Mouse (Mus musculus) hindbrain, embryonic 11.5 days (tissue): ENCODE results near the gene Cdk5r1. TPM values are rescaled to one million over a fixed set of nuclear protein-coding genes. Genes with fewer than 3 reads are reported as not detected.

ENCODE experiments used
- ATAC-seq: fragments of 200-750 bp; cut with Nextera tagmentation; 2 replicates; pipeline ENCODE4 v1.8.0; 2017; ENCODE audit warnings: mild to moderate bottlenecking, moderate TSS enrichment, moderate library complexity; ENCODE audit not compliant: low FRiP score
- DNase-seq: peaks from one replicate; pipeline ENCODE4 v3.0.0-alpha.2; 2015; ENCODE audit warnings: low spot score
- H3K27ac ChIP-seq: fragments of 300-500 bp; sonication (generic); 2 replicates; pipeline ENCODE4 v1.5.1; 2014; ENCODE audit warnings: mild to moderate bottlenecking, low read depth, low read length
- H3K27me3 ChIP-seq: fragments of 300-500 bp; sonication (generic); 2 replicates; pipeline ENCODE4 v1.6.1; 2014; ENCODE audit warnings: mild to moderate bottlenecking, low read length, moderate library complexity, mixed read lengths; ENCODE audit not compliant: control insufficient read depth, insufficient read depth
- H3K36me3 ChIP-seq: fragments of 300-500 bp; sonication (generic); 2 replicates; pipeline ENCODE4 v1.6.1; 2014; ENCODE audit warnings: mild to moderate bottlenecking, low read length, moderate library complexity, mixed read lengths; ENCODE audit not compliant: control insufficient read depth, insufficient read depth
- H3K4me1 ChIP-seq: fragments of 300-500 bp; sonication (generic); replicated peaks from 2 replicates; pipeline ENCODE4 v1.6.1; 2014; ENCODE audit warnings: low read length, mixed read lengths; ENCODE audit not compliant: control insufficient read depth, insufficient read depth
- H3K4me2 ChIP-seq: fragments of 300-500 bp; sonication (generic); replicated peaks from 2 replicates; pipeline ENCODE4 v1.6.1; 2014; ENCODE audit warnings: mild to moderate bottlenecking, low read depth, low read length
- H3K4me3 ChIP-seq: fragments of 300-500 bp; sonication (generic); 2 replicates; pipeline ENCODE4 v1.5.1; 2014; ENCODE audit warnings: low read depth, low read length
- H3K9ac ChIP-seq: fragments of 300-500 bp; sonication (generic); 2 replicates; pipeline ENCODE4 v1.6.1; 2014; ENCODE audit warnings: low read depth, low read length
- H3K9me3 ChIP-seq: fragments of 300-500 bp; sonication (generic); 2 replicates; pipeline ENCODE4 v1.6.1; 2016; ENCODE audit warnings: low read length; ENCODE audit not compliant: control insufficient read depth
- WGBS: fragments of 180-500 bp; shearing (Covaris S2); extraction: QIAGEN DNeasy Blood & Tissue Kit; methylation state at CpG from one replicate; pipeline ENCODE4 v1.1.7; 2014; 5-methylcytosine and 5-hydroxymethylcytosine counted together
- polyA plus RNA-seq: library from polyadenylated mRNA; unstranded; fragments of >200 nt; fragmentation: Nextera tagmentation; extraction: Ambion mirVana; gene quantifications from 2 replicates; pipeline ENCODE4 v1.2.1, GENCODE M21; 2014

Cdk5r1 gene
- polyA plus RNA-seq, 1 experiment from 2014 or later, result 21.5 TPM

DNA sequence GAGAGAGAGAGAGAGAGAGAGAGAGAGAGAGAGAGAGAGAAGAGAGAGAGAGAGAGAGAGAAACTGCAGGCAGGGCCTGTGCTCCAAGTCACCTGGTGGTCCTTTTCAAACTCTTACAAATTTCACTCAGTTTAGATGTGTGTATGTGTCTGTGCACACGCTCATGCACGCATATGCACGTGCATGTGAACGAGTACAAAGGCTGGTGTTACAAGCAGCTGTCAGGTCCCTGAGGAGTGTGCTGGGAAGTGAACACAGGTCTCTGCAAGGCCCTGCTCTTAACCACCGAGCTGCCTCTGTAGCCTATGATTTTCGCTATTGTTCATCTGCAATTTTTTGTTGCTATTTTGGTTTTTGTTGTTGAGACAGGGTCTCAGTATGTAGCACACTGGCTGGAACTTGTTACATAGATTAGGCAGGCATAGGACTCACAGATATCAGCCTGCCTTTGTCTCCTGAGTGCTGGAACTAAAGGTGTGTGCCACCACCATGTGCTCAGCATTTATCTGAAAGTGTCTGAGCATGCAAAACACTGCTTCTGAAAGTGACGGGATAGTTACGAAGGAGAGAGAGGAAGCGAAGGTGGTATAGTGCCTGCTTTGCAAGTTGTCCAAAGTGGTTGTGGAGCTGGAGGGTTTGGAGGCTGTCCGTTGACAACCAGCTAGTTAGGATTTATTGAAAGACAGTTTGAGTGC, 20.5 kb downstream of the Cdk5r1 start:
- Histone ChIP-seq H3K9me3 (no peaks in the 10 kb centered on the region), H3K36me3 (no peaks in the 10 kb centered on the region), H3K9ac (no peak overlapping the region), H3K27me3 (no peaks in the 10 kb centered on the region), H3K27ac (no peak overlapping the region), H3K4me2 (no peak overlapping the region), H3K4me3 (no peak overlapping the region), H3K4me1 (peaks cover 11% of the 10 kb centered on the region)
- 87% methylated on average over 10 of the region's 10 CpGs for WGBS
- no peak for ATAC-seq
- no peak for DNase-seq

DNA sequence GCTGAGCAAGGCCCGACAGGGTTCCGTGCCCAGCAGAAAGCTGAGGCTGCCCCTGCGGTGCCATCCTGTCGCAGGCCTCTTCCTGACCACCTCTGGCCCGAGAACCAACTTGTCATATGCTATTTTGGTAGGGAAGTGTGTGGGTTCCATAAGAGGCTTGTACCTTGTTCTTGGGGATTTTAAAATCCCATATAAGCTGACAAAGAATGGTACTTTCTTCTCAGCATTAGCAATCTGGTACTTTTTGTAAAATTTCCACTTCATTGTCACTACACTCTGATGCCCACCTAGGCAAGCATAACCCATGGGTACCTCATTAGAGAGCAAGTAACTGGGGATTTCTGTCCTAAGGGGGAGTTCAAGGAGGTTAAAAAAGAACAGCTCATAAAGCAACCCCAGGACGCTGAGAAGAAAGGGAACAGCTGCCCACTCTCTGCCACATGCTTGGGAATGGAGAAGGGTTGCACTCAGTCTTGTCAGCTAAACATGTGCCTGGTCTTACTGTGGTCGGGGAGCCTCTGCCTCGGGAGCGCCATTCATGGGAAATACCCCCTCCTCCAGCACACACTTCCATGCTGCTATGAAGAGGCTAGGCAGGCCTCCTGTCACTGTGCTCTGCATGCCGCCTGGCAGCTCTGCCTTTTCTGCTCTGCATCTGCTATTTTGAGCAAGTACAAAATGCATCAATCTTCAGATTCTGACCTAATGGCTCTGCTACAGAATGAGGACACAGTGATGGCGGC, 21.7 kb downstream of the Cdk5r1 start:
- H3K36me3 ChIP-seq, result no peaks in the 10 kb centered on the region
- no peaks in the 10 kb centered on the region for H3K9me3 ChIP-seq
- WGBS, result 57% methylated on average over 11 of the region's 11 CpGs
- H3K9ac ChIP-seq, result no peak overlapping the region
- H3K4me2 ChIP-seq, result no peak overlapping the region
- H3K4me3 ChIP-seq, result no peak overlapping the region
- peak overlapping the region; percentile 40 for H3K27ac ChIP-seq
- ATAC-seq, result peak; percentile 60; the same call in 1 of the 2 replicates
- DNase-seq, result no peak
- peaks cover 12% of the 10 kb centered on the region for H3K4me1 ChIP-seq
- no peaks in the 10 kb centered on the region for H3K27me3 ChIP-seq

DNA sequence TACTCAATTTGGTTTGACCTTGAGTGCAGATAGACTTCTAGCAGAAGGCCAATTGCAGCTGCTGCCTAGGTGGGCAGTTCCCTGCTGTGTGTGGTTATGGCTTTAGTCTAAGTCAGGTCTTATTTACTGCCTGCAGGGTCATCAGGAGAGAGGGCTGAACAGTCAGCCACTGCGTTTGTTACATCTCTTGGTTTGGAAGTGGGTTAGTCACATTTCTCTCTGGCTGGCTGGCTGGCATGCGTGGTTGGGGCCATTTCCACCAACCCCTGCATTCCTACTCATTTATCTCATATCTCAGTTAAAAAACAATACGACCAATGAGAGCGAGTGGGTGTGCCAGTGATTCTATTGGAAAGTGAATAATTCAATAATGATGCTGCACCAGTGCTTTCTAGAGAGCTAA, 22.7 kb downstream of the Cdk5r1 start:
- Histone ChIP-seq H3K27ac (no peak overlapping the region; the same call in 1 of the 2 replicates), H3K27me3 (no peaks in the 10 kb centered on the region), H3K4me3 (no peak overlapping the region), H3K36me3 (no peaks in the 10 kb centered on the region), H3K9ac (no peak overlapping the region), H3K4me2 (no peak overlapping the region), H3K9me3 (no peaks in the 10 kb centered on the region), H3K4me1 (peaks cover 16% of the 10 kb centered on the region)
- ATAC-seq, result no peak
- no peak for DNase-seq
- 77% methylated on average over 4 of the region's 4 CpGs for WGBS

DNA sequence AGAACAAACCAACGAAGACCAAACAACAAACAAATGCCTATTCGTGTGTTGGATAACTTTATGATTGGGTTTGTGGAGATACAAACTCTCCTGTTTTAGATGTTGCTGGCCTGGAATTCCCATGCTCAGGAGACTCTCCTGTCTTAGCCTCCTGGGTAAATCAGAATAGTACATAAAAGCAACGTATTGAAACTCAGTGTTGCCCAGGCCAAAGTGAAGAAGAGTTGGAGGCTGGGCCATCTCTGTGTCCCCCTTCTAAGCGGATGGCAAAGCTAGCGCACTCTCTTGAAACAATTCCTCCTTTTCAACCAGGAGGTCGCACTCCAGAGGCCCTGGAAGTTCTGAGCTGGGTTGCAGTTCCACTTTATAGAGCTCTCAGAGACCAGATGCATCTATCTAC, 26.5 kb downstream of the Cdk5r1 start:
- Histone ChIP-seq H3K9me3 (no peaks in the 10 kb centered on the region), H3K9ac (peak overlapping the region; percentile 45; the same call in 1 of the 2 replicates), H3K4me3 (no peak overlapping the region), H3K4me1 (peaks cover 24% of the 10 kb centered on the region), H3K36me3 (no peaks in the 10 kb centered on the region), H3K27me3 (no peaks in the 10 kb centered on the region), H3K4me2 (no peak overlapping the region; the same call in 1 of the 2 replicates), H3K27ac (peak overlapping the region; percentile 94)
- no peak for DNase-seq
- 81% methylated on average over 6 of the region's 6 CpGs for WGBS
- ATAC-seq, result no peak

DNA sequence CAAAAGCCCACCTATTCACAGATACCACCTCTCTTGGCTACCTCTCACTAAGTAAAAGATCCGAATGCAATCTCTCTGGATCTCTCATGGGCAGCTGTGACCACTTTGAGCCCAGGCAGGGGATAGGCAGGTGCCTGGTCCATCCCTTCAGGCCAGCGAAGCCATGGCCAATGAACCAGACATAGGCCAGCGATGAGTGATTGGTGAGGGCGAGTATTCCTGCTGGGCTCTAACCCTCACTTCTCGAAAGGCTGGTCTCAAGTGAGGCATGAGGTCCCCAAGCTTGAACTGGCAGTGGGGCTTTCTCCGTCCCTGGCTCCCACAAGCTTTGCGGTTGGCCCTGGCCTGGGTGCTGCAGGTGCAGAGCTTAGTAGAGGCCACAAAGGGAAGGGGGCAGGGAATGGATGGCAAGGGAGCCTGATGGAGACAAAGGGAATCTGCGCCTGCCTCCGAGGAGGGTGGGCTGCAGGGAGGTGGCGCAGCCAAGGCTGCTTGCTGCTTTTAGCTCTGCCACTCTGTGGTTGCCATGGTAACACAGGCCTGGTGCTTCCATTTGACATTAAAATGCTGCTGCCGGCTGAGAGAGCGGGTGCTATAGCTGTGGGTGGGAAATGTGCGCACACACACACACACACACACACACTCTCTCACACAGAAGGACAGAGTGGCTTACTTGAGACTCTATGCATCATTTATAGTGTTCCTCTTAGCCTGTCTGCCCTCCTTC, 27.1 kb downstream of the Cdk5r1 start:
- H3K4me3 ChIP-seq, result no peak overlapping the region
- H3K9ac ChIP-seq, result peak overlapping the region; percentile 45
- ATAC-seq (peak; percentile 90), DNase-seq (peak; percentile 88)
- no peak overlapping the region; the same call in none of the 2 replicates for H3K4me2 ChIP-seq
- H3K4me1 ChIP-seq, result peaks cover 25% of the 10 kb centered on the region
- no peaks in the 10 kb centered on the region for H3K27me3 ChIP-seq
- peak overlapping the region; percentile 94 for H3K27ac ChIP-seq
- H3K36me3 ChIP-seq, result no peaks in the 10 kb centered on the region
- no peaks in the 10 kb centered on the region for H3K9me3 ChIP-seq
- WGBS, result 18% methylated on average over 13 of the region's 13 CpGs

DNA sequence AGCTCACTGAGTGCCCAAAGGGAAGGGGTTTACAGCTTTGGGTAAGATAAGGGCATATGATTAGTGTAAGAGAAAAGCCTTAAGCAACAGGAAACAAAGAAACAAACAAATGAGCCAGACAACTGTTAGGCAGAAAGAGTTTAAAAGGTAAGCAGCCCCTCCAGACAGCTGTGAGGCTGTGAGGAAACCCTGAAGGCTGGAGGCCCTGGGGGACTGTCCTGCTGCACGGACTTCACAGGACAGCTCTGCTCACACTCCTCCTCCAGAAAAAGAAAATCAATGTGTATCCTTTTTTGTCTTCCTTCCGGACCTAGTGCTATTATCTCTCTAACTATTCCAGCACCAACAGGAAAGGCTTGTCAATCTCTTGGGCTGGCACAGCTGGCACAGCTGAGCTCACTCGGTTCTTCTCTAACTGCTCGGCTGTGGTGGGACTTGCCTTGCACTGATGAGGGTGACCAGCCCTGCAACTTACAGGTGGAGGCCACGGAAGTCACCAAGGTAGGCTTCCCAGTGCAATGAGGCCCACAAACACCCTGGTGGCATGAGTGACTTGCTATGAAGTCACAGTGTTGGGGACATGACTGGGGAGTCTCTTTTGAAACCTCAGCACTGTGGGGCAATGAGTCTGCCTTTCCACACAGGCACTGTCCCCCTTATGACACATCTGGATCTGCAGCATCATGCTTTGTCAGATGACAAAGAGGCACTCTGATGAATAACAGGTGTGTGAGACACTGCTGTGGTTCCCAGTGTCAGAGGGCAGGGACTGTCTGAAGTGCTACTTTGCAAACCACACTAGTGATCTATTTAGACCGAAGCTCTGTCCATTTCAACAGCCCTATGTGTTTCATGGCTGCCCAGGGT, 27.9 kb downstream of the Cdk5r1 start:
- H3K9me3 ChIP-seq, result no peaks in the 10 kb centered on the region
- peaks cover 19% of the 10 kb centered on the region for H3K4me1 ChIP-seq
- no peaks in the 10 kb centered on the region for H3K36me3 ChIP-seq
- no peak for DNase-seq
- WGBS, result 39% methylated on average over 6 of the region's 6 CpGs
- H3K4me3 ChIP-seq, result no peak overlapping the region
- H3K9ac ChIP-seq, result peak overlapping the region; percentile 31
- ATAC-seq, result peak; percentile 51; the same call in 1 of the 2 replicates
- H3K4me2 ChIP-seq, result no peak overlapping the region
- H3K27ac ChIP-seq, result peak overlapping the region; percentile 94
- H3K27me3 ChIP-seq, result no peaks in the 10 kb centered on the region

DNA sequence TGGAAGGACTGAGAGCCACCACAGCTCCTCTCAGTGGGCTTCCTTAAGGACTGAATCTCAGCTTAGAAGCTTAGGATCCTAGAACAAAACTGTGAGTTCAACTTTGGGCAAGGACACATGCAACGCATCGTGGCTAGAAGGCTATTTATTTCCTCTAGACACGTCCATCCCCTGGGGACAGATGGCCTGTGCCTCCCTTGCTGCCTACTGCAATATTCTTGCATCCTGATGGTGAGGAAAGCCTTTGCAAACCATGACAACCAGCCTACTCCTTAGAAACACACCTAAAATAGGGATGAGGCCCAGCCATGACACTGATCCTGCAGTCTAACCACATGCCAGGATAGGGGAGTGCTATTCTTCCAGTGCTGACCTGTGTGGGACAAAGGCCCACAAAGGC, 28.8 kb downstream of the Cdk5r1 start:
- Histone ChIP-seq H3K9ac (no peak overlapping the region), H3K9me3 (no peaks in the 10 kb centered on the region), H3K4me3 (no peak overlapping the region), H3K4me2 (no peak overlapping the region), H3K36me3 (no peaks in the 10 kb centered on the region), H3K27me3 (no peaks in the 10 kb centered on the region), H3K27ac (0 out of 2 replicates have a peak overlapping the region, but pooled peaks have one; percentile 94), H3K4me1 (peaks cover 17% of the 10 kb centered on the region)
- no peak for DNase-seq
- ATAC-seq, result no peak
- 83% methylated on average over 3 of the region's 3 CpGs for WGBS

DNA sequence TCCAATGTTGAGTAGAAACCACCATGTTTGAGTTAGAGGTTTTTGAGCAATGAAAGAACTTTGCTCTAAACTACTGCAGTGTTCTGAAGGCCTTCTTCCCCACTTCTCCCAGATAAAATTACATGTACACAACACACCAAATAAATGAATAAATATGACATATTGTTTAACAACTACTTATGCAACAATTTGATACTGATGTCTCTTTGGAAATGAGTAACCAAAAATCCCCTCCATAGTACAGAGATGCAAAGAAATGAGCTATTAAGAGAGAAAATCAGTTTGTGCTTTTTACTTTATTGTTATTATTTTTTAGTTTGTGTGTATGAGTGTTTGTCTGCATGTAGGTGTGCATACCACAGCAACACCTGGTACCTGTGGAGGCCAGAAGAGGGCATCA, 29.7 kb downstream of the Cdk5r1 start:
- Histone ChIP-seq H3K36me3 (no peaks in the 10 kb centered on the region), H3K4me2 (no peak overlapping the region), H3K9me3 (no peaks in the 10 kb centered on the region), H3K27ac (no peak overlapping the region), H3K27me3 (no peaks in the 10 kb centered on the region), H3K4me1 (peaks cover 17% of the 10 kb centered on the region), H3K9ac (no peak overlapping the region), H3K4me3 (no peak overlapping the region)
- DNase-seq (no peak), ATAC-seq (no peak)
